Mouse (Mus musculus) ES-Bruce4 (cell line): Measurements from ENCODE around the gene Degs1.

Source experiments
- CTCF ChIP-seq: IDR thresholded peaks from one replicate; pipeline ENCODE4 v1.8.1; 2011; ENCODE audit warnings: low read depth, low read length
- EP300 ChIP-seq: IDR thresholded peaks from 2 replicates; pipeline ENCODE4 v1.6.1; 2011; ENCODE audit warnings: low read depth, low read length; ENCODE audit not compliant: insufficient read depth
- POLR2A ChIP-seq: IDR thresholded peaks from one replicate; pipeline ENCODE4 v1.8.1; 2011; ENCODE audit warnings: low read length; ENCODE audit not compliant: insufficient read depth

DNA sequence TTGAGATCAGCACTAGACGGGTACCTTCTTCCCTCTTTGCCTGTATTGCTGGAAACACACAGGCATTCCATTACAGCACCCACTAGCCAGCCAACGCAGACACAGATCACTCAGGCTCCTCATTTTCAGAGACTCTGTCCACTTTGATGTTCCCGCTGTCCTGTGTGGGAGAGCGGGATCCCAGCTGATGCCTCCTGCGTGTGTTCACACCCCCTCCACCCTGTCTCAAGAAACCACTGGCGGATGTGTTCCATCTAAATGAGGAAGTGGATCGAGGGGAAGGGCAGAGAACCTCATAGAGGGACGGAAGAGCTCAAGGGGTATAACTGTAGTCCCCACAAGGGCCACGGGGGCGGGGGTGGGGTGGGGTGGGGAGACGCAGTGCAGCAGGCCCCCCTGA, 27.6 kb downstream of the Degs1 start:
- TF ChIP-seq CTCF (no peak), POLR2A (no peak), EP300 (no peak)
